Mouse (Mus musculus): ENCODE results near the gene Msrb3.

DNA sequence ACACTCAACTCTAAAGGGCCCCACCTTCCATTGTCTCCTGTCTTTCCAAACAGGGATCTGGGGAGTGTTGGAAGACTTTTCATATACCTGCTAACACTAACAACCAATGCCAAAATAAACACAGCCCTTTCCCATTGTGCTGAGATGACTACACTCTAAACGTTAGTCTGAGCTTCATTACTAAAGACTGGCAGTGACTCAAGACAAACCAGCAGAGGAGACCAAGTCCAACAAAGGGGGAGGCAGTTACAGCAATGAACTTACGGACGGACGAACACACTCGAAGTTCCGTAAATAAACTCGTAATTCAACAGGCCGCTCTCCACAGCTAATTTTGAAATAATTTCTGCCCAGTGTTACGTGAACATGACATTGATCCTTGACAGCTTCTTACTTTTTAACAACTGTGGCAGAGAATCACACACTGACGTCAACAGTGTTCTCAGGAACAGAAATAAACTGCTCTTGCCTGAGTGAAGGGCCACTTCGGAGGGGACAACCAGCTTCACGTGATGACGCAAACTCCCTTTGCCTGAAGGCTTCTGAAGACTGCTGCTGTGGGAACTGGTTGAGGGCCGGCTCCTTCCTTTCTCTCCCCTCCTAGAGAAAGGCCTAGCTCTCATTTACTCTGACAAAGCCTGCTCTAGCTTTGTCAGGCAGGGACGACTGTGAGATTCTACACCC, 16.2 kb upstream of the Msrb3 start:
- TF ChIP-seq CTCF (conservative IDR thresholded peaks at IDR 0.05; ENCODE audit: insufficient read depth, insufficient read length, low read depth, low read length) (no peak), POLR2A (IDR thresholded peaks at IDR 0.05; ENCODE audit: low read depth, low read length) (no peak)

All from kidney, adult 2 months (tissue).